Mouse (Mus musculus): Measurements from ENCODE around the gene Zfp784.
"Not testable (repeated sequence)": the region's sequence is repeated elsewhere in the genome, so short reads cannot be mapped to it uniquely, and the experiment has no call there.

Gene Zfp784

DNA sequence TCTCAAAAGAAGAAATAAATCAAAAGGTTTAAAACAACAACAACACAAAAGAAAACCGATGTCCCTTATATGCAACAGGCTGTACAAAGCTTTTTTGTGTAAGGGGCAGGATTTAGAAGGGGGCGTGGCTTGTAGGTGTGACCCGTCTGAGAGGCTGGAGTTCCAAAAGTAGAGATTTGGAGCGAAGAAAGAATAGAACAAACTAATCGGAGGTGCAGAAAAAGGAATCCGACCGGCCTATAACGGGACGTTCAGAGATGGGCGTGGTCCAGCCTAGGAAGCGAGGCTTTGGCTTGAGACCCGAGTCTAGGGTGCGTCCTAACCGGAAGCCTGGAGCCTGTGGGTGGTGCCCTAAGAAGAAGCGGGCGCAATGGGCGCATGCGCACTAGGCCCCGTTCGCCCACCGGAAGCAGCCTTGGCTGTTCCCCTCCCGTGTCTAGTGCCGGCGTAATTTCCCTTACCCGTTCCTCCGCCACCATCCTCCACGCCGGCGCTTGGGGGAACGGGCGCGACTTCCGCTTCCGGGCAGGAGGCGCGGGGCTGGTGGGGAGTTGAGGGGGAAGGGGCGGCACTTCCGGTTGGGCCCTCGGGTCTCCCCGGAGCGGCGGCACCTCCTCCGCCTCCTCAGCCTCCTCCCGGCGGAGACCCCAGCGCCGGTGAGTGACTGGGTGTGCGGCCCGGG, 18.1 kb downstream of the Zfp784 start, which contains the start of the genes Zfp865 and Ccdc106:
TSS of gene Zfp865 (plus strand) at position 377 of the 682 bp plus-strand sequence.
TSS of gene Ccdc106 (plus strand) at position 554 of the 682 bp plus-strand sequence.
- DNase-seq (ENCODE audit: low spot score in 2 of 2) = peak; percentile 99

DNA sequence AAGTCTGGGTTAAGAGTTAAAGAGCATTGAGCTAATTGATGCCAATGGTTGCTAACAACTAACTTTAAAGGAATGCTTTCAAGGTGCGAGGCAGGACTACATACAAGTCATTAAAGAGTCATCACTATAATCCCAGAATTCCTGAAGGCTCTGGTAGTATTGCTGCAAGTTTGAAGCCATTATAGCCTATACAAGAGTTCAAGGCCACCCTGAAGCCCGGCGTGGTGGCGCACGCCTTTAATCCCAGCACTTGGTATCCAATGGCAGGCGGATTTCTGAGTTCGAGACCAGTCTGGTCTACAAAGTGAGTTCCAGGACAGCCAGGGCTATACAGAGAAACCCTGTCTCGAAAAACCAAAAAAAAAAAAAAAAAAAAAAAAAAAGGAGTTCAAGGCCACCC, 18.7 kb downstream of the Zfp784 start:
- DNase-seq (ENCODE audit: low spot score in 2 of 2) = not testable (repeated sequence)

DNA sequence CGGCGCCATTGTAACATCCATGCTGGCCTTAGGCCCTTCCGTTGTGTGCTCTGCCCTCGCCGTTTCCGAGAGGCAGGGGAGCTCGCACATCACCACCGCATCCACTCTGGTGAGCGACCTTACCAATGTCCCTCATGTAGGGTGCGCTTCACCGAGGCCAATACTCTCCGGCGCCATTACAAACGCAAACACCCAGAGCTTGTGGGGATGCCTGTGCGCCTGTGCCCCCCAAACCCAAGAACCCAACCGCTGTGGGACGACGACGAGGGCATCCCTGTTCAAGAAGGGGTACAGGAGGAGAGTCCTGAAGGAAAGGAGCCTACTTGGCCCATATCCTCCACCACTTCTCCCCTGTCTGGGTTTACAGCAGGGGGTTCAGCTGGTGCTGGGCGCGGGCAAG, 20.3 kb downstream of the Zfp784 start:
- no peak for DNase-seq (ENCODE audit: low spot score in 2 of 2)

GRCm38 (mm10) chr7:5017352-5017751, 20.9 kb downstream of the Zfp784 start:
- no peak for DNase-seq (ENCODE audit: low spot score in 2 of 2)

DNA sequence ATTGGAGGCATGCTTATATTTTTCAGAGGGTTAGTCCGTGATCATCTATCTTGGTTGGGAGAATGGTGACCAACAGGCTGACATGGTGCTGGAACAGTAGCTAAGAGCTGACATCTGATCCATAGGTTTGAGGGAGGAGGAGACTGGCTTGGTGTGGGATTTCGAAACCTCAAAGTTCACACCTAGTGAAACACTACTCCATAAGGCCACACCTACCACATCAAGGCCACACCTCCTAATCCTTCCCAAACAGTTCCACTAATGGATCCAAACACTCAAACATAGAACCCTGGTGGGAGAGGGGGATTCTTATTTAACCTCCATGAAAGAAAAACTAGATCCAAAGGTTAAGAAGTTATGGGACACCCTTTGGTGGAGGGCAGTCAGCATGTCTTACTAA, 21.3 kb downstream of the Zfp784 start:
- no peak for DNase-seq (ENCODE audit: low spot score in 2 of 2)

- no peak for DNase-seq (ENCODE audit: low spot score in 2 of 2)
These were observed 22.2 kb downstream of the Zfp784 start for GRCm38 (mm10) chr7:5016057-5016456.

- peak; percentile 90 to 95 for DNase-seq (ENCODE audit: low spot score in 2 of 2)
These were observed 22.9 kb downstream of the Zfp784 start, which contains the start of gene Gm44973 for GRCm38 (mm10) chr7:5015118-5016001. Gene Gm44973, plus strand, starts transcription at chr7:5015496.

DNA sequence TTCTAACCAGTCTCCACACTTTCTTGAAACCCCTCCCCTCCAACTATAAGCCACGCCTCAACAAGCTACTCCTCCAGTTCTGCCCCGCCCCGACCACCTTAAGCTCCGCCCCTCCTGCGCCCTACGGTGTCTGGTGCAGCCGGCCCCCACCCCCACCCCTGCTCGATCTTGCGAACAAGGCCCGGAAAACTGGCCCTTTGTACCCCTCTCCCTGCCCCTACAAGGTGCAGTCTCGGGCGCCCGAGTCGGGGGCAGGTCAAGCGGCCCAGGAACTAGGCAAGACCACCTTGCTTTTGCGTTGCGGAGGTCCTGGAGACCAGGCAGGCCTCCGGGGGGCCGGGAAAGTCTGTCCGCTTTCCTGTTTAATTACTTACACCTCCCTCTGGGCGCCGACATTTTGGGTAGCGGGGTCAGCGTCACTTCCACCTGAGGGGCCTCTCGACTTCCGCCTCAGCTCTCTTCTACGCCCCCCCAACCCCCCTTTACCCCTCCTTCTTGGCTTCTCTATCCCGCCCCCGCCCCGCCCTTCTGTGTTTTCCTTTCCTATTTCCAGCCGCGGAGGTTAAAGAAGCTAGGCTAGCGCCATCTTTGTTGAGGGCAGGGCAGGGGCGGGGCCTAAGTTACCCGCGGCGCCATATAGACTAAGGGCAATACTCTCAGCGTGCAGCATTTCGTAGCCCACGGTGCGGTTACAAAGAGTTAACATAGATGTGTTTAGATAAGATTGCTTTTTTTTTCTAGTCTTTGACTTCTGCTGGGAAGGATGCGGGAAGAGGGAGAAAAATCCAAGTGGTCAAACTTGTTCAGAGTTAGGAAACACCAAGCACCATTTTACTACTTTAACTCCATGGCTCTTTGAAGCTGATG, 23.8 kb downstream of the Zfp784 start, which contains the start of the genes Zfp524 and Fiz1:
TSS of gene Zfp524 (plus strand) at position 165 of the 867 bp plus-strand sequence.
TSS of gene Fiz1 (minus strand) at position 447 of the 867 bp plus-strand sequence.
- DNase-seq (ENCODE audit: low spot score in 2 of 2) = peak; percentile 95 to 98

DNA sequence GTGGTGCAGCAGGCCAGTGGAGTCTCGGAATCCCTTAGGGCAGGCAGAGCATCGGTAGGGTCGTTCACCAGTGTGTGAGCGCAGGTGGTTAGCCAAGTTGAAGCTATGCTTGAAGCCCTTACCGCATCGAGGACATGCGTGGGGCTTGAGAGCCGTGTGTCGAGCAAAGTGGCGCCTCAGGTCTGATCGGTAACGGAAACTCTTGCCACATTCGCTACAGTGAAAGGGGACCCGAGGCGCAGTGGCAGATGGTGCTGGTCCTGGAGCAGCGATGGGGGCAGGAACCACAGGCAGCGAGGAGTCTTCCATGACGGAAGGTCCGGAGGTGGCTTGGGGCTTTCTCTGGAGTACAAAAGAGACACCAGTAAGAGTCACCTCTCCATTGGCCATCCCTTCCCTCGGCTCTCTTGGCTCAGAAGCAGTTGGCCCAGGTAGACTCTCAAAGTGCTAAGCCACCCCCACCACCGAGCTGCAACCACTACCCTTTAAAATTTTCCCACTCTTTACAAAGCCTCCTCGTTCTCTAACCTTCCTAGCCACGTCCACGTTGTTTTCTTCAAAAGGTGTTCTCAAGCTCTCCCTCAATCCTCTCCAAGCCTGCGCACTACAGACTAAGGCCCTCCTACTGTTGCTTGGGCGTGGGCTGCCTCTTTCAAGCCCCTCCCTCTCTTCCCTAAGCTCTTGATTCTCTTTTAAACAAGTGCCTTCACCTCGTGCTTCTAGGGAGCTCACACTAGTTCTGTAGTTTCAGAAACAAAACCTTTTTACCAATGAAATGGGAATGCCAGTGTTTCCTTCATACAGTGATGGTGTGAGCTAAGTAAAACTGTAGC, 25.3 kb downstream of the Zfp784 start:
- no peak for DNase-seq (ENCODE audit: low spot score in 2 of 2)

- no peak for DNase-seq (ENCODE audit: low spot score in 2 of 2)
These were observed 30.0 kb downstream of the Zfp784 start for GRCm38 (mm10) chr7:5008229-5008628.

- not testable (repeated sequence) for DNase-seq (ENCODE audit: low spot score in 2 of 2)
These were observed 35.4 kb downstream of the Zfp784 start for GRCm38 (mm10) chr7:5002876-5003275.

GRCm38 (mm10) chr7:4999876-5000275, 38.4 kb downstream of the Zfp784 start:
- no peak for DNase-seq (ENCODE audit: low spot score in 2 of 2)

GRCm38 (mm10) chr7:4996934-4997333, 41.3 kb downstream of the Zfp784 start:
- no peak for DNase-seq (ENCODE audit: low spot score in 2 of 2)

DNA sequence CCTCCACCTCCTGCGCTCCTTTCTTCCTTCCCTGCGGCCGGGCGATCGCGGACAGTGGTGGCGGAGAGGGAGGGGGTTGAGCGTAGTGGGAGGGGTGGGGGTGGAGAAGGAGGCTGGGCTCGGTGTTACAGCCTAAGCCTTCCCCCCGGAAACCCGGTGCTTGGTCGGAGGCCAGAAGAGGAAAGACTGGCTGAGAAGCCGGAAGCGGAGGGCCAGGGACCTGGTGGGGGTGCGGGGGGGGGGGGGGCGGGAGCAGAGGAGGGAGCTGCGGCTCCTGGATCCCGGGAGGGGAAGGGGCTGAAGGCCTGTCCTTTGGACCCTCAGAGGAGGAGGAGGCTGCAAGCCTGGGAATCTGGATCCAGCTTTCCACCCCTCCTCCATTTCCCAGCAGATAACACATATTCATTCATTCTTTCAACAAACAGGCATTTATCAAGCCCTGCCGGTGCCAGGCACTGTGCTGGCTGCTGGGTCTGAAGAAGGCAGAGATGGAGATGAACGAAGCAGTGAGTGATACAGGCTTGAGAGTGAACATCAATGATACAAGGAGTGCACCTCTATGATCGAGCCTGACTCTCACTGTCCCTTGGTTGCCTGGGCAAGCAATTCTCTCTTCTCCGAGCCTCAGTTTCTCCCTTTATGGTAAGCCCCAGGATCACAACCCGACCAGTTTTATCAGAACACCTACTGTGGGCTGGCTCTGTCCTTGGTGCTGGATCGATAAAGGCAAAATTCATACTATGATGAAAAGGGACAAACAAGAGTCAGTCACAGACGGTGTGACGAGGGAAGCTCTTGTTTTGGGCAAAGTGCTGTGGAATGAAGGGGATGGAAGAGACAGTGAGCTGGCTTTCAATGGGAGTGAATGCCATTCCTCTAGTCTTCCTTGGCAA, 42.0 kb downstream of the Zfp784 start, which contains the start of gene Zfp579:
TSS of gene Zfp579 (minus strand) at position 156 of the 893 bp plus-strand sequence.
- peak; percentile 90 to 94 for DNase-seq (ENCODE audit: low spot score in 2 of 2)

GRCm38 (mm10) chr7:4995268-4996002, 42.8 kb downstream of the Zfp784 start:
- DNase-seq (ENCODE audit: low spot score in 2 of 2) = no peak

DNA sequence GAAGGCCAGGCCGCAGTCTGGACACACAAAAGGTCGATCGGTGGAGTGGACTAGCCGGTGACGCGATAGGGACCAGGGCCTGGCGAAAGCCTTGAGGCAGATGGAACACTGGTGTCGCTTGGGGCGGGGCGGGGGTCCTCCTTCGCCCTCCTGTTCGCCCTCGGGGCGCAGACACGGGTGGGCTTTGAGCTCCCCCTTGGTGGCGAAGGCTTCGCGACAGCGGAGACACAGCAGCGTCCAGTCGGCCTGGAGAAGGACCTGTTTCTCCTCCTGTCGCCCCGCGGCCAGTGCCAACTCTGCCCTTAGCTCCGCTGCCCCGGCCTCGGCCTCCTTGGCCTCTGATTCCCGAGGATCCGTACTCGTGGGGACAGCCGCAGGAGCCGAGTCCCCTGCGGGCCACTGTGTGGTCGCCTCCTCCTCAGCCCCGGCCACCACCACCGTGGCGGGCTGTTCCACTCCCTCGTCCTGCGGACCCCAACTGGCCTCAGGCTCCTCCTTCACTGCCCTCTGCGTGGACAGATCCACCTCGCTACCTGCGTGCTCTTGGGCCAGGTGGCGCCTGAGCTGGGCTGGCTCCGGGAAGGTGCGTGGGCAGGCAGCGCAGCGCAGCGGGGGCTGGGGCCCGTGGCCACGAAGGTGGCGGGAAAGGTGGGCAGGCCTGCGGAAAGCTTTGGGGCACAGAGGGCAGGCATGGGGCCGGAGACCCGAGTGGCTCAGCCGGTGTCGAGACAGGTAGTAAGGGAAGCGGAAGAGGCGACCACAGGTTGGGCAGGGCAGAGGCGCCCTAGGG, 44.1 kb downstream of the Zfp784 start:
- DNase-seq (ENCODE audit: low spot score in 2 of 2) = no peak

DNA sequence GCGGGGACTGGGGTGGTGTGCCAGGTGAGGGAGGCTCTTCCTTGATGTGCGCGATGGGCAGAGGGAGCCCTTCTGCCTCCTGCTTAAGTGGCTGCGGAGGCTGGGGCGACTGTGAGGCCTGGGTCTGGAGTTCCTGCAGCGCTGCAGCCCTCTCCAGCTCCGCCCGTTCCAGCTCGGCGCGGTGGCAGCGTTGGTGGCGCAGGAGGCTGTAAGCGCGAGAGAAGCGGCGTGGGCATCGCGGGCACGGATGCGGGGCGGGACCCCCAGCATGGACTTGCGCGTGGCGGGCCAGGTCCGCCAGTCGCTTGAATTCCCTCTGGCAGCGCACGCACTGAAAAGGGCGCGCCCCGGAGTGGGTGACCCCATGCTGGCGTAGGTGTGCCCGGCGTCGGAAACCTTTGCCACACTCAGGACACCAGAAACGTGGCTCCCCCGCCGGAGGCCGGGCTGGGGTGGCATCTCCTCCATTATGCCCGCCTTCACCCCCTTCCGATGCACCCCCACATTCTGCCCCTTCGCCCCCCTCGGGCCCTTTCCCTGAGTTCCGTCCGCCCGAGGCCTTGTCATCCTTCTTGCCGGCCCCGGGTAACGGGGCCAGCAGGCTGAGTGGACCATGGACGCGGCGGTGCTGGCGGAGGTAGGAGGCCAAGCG, 44.8 kb downstream of the Zfp784 start:
- no peak for DNase-seq (ENCODE audit: low spot score in 2 of 2)
